Mouse (Mus musculus) forebrain, embryonic 16.5 days (tissue): ENCODE results near the gene Add3. TPM values are rescaled to one million over a fixed set of nuclear protein-coding genes. Genes with fewer than 3 reads are reported as not detected.

ENCODE experiments used
- ATAC-seq: fragments of 200-750 bp; cut with Nextera tagmentation; 2 replicates; pipeline ENCODE4 v1.8.0; 2017; ENCODE audit warnings: mild to moderate bottlenecking, moderate library complexity
- H3K27ac ChIP-seq: fragments of 300-500 bp; sonication (generic); 2 replicates; pipeline ENCODE4 v1.5.1; 2014; ENCODE audit warnings: low read length, control low read depth
- H3K27me3 ChIP-seq: fragments of 300-500 bp; sonication (generic); replicated peaks from 2 replicates; pipeline ENCODE4 v1.6.1; 2014; ENCODE audit warnings: low read length; ENCODE audit not compliant: control insufficient read depth, insufficient read depth
- H3K36me3 ChIP-seq: fragments of 300-500 bp; sonication (generic); 2 replicates; pipeline ENCODE4 v1.6.1; 2014; ENCODE audit not compliant: control insufficient read depth, insufficient read depth
- H3K4me1 ChIP-seq: fragments of 300-500 bp; sonication (generic); replicated peaks from 2 replicates; pipeline ENCODE4 v1.6.1; 2014; ENCODE audit warnings: low read length; ENCODE audit not compliant: control insufficient read depth, insufficient read depth
- H3K4me2 ChIP-seq: fragments of 300-500 bp; sonication (generic); 2 replicates; pipeline ENCODE4 v1.6.1; 2014; ENCODE audit warnings: mild to moderate bottlenecking, low read length, control low read depth
- H3K4me3 ChIP-seq: fragments of 300-500 bp; sonication (generic); replicated peaks from 2 replicates; pipeline ENCODE4 v1.5.1; 2014; ENCODE audit warnings: mild to moderate bottlenecking, low read length, control low read depth
- H3K9ac ChIP-seq: fragments of 300-500 bp; sonication (generic); replicated peaks from 2 replicates; pipeline ENCODE4 v1.6.1; 2014; ENCODE audit warnings: low read depth, low read length, control low read depth
- H3K9me3 ChIP-seq: fragments of 300-500 bp; sonication (generic); 2 replicates; pipeline ENCODE4 v1.6.1; 2016; ENCODE audit warnings: low read length; ENCODE audit not compliant: control insufficient read depth
- WGBS: fragments of 180-500 bp; shearing (Covaris S2); extraction: QIAGEN DNeasy Blood & Tissue Kit; methylation state at CpG from one replicate; pipeline ENCODE4 v1.1.7; 2014; 5-methylcytosine and 5-hydroxymethylcytosine counted together
- polyA plus RNA-seq: library from polyadenylated mRNA; unstranded; fragments of >200 nt; fragmentation: Nextera tagmentation; extraction: Ambion mirVana; gene quantifications from 2 replicates; pipeline ENCODE4 v1.2.1, GENCODE M21; 2015

Add3 gene
- polyA plus RNA-seq, 1 experiment from 2014 or later: 30.6 TPM

DNA sequence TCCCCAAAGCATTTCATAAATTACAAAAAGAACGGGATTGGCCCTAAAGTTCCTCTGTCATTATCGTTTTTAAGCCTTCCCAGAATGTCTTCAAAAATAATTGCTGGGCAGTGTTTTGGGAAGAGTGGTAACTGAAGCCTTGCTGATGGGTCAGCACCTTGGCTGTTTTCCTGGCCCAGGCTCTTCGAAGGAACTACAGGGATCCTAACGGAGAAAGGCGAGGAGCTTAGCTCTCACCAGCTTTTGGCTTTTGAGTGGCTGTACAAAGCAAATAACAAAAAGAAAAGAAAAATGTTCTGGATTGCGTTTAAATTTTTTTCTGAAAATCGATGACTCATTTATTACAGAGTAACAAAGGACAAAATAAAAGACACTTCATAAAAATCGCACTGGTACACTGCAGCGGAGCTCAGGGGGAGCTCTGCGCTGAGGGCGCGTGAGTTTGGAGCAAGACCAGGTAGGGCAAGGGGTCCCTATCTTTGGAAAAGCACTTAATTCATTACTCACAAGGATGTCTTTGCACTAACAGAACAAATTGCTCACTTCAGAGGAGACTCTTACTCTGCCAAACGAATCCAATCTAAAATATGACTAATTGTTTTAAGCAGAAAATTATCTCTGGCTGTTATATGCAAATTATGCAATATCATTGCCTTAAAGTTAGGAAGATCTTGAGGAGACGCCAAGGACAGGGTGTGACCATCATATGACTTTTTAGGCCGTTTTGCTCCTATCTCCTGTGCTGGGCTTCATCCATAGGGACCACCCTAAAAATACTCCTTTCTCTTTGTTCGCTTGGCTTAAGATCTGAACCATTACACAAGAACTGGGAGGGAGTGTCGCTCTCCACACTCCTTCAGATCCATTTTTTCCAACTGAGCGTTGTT is 32.6 kb upstream of the Add3 start:
- H3K36me3 ChIP-seq: no peaks in the 10 kb centered on the region
- no peaks in the 10 kb centered on the region for H3K4me1 ChIP-seq
- H3K9me3 ChIP-seq: no peaks in the 10 kb centered on the region
- H3K27ac ChIP-seq: no peak overlapping the region
- no peak overlapping the region for H3K4me2 ChIP-seq
- no peak overlapping the region for H3K4me3 ChIP-seq
- H3K27me3 ChIP-seq: no peaks in the 10 kb centered on the region
- 84% methylated on average over 18 of the region's 18 CpGs for WGBS
- no peak overlapping the region for H3K9ac ChIP-seq
- ATAC-seq: no peak

GRCm38 (mm10) chr19:53111996-53112590 is 28.1 kb upstream of the Add3 start:
- ATAC-seq: no peak
- no peaks in the 10 kb centered on the region for H3K4me1 ChIP-seq
- 23% methylated on average over 7 of the region's 7 CpGs for WGBS
- no peaks in the 10 kb centered on the region for H3K27me3 ChIP-seq
- H3K36me3 ChIP-seq: no peaks in the 10 kb centered on the region
- no peak overlapping the region for H3K4me2 ChIP-seq
- no peak overlapping the region for H3K4me3 ChIP-seq
- no peaks in the 10 kb centered on the region for H3K9me3 ChIP-seq
- H3K27ac ChIP-seq: no peak overlapping the region
- no peak overlapping the region for H3K9ac ChIP-seq

- H3K4me3 ChIP-seq: no peak overlapping the region
- WGBS: 91% methylated on average over 8 of the region's 8 CpGs
- ATAC-seq: no peak
- H3K36me3 ChIP-seq: no peaks in the 10 kb centered on the region
- no peaks in the 10 kb centered on the region for H3K4me1 ChIP-seq
- H3K27me3 ChIP-seq: no peaks in the 10 kb centered on the region
- H3K9ac ChIP-seq: no peak overlapping the region
- H3K27ac ChIP-seq: no peak overlapping the region
- H3K4me2 ChIP-seq: no peak overlapping the region
- H3K9me3 ChIP-seq: no peaks in the 10 kb centered on the region
Observed at GRCm38 (mm10) chr19:53119255-53119795, 20.9 kb upstream of the Add3 start.

DNA sequence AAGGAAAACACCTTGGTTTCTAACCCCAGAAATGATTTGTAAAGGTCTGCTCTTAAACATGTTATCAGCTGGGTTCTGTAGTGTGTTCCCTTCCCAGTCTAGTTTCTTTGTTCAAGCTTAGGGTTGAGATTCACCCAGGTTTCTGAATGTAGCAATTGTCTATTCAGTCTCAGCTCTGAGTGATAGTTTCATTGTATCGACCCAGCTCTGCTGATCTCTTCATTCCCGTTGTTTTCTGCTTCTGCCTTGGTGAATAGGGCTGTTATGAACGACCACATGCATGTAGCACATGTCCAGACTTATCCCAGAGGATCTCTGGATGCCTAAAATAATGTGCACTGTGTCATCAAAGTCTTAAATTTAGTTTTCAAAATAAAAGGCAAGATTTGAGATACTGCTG is 19.8 kb upstream of the Add3 start:
- 75% methylated on average over 3 of the region's 3 CpGs for WGBS
- Histone ChIP-seq H3K9me3 (no peaks in the 10 kb centered on the region), H3K4me2 (no peak overlapping the region), H3K4me1 (no peaks in the 10 kb centered on the region), H3K27ac (no peak overlapping the region), H3K4me3 (no peak overlapping the region), H3K36me3 (no peaks in the 10 kb centered on the region), H3K27me3 (no peaks in the 10 kb centered on the region), H3K9ac (no peak overlapping the region)
- no peak for ATAC-seq

GRCm38 (mm10) chr19:53122641-53123241 is 17.5 kb upstream of the Add3 start:
- H3K9ac ChIP-seq: no peak overlapping the region
- no peaks in the 10 kb centered on the region for H3K27me3 ChIP-seq
- no peaks in the 10 kb centered on the region for H3K9me3 ChIP-seq
- H3K36me3 ChIP-seq: no peaks in the 10 kb centered on the region
- no peak overlapping the region for H3K27ac ChIP-seq
- no peak overlapping the region for H3K4me2 ChIP-seq
- no peak for ATAC-seq
- 90% methylated on average over 6 of the region's 6 CpGs for WGBS
- no peak overlapping the region for H3K4me3 ChIP-seq
- H3K4me1 ChIP-seq: no peaks in the 10 kb centered on the region

GRCm38 (mm10) chr19:53123301-53123700 is 16.9 kb upstream of the Add3 start:
- Histone ChIP-seq H3K4me2 (no peak overlapping the region), H3K4me1 (no peaks in the 10 kb centered on the region), H3K27ac (no peak overlapping the region), H3K9ac (no peak overlapping the region), H3K36me3 (no peaks in the 10 kb centered on the region), H3K27me3 (no peaks in the 10 kb centered on the region), H3K4me3 (no peak overlapping the region), H3K9me3 (no peaks in the 10 kb centered on the region)
- ATAC-seq: no peak
- WGBS: 69% methylated on average over 5 of the region's 5 CpGs

DNA sequence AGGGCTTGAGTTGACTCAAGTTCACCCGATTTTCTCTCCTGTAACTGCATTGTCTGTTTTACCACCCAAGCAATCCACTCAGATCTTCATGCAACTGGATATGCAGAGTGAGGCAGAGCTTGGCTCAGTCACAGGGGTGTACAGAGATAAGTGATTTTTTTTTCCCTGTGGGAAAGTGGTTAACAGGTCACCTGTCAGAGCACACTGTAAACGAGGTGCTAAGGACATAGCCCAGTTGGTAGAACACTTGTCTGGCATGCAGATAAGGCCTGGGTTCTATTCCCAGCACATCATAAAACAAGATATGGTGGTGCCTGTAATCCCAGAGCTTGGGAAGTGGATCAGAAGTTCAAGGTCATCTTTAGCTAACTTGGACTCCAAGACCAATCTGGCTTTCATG is 14.6 kb upstream of the Add3 start:
- no peaks in the 10 kb centered on the region for H3K9me3 ChIP-seq
- no peak for ATAC-seq
- no peak overlapping the region for H3K9ac ChIP-seq
- no peaks in the 10 kb centered on the region for H3K36me3 ChIP-seq
- 82% methylated on average over 2 of the region's 2 CpGs for WGBS
- no peaks in the 10 kb centered on the region for H3K4me1 ChIP-seq
- no peaks in the 10 kb centered on the region for H3K27me3 ChIP-seq
- H3K4me3 ChIP-seq: no peak overlapping the region
- H3K27ac ChIP-seq: no peak overlapping the region
- no peak overlapping the region for H3K4me2 ChIP-seq

- 84% methylated on average over 4 of the region's 4 CpGs for WGBS
- no peak overlapping the region for H3K4me2 ChIP-seq
- no peak overlapping the region for H3K4me3 ChIP-seq
- H3K27me3 ChIP-seq: no peaks in the 10 kb centered on the region
- no peak overlapping the region for H3K9ac ChIP-seq
- no peaks in the 10 kb centered on the region for H3K4me1 ChIP-seq
- no peak overlapping the region for H3K27ac ChIP-seq
- H3K9me3 ChIP-seq: no peaks in the 10 kb centered on the region
- ATAC-seq: no peak
- no peaks in the 10 kb centered on the region for H3K36me3 ChIP-seq
Observed at GRCm38 (mm10) chr19:53126546-53126945, 13.7 kb upstream of the Add3 start.
